Mouse (Mus musculus): ENCODE results near the gene Plppr1. TPM values are rescaled to one million over a fixed set of nuclear protein-coding genes. Genes with fewer than 3 reads are reported as not detected.

The Plppr1 gene
- polyA plus RNA-seq, 1 experiment from 2014 or later: 76.7 TPM

DNA sequence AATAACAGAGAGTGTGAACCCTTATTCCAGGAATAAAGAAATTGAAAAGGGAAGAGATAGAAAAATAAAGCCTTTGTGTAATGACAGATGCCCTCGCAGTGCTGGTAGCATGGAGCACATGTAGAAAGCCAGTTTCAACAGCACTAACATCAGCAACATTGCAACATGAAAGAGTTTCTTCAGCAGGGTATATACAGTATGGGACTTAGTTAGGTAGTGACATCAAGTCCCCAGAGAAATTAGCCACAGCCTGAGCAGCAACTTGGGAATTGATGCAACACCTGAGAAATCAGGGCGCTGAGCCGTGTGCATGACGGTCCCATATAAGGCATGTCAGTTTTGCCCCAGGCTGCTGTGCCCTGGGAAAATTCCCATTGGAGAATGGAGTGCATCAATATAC is 179.0 kb downstream of the Plppr1 start:
- WGBS: 88% methylated on average over 4 of the region's 4 CpGs
- DNase-seq (ENCODE audit: low spot score): no peak

DNA sequence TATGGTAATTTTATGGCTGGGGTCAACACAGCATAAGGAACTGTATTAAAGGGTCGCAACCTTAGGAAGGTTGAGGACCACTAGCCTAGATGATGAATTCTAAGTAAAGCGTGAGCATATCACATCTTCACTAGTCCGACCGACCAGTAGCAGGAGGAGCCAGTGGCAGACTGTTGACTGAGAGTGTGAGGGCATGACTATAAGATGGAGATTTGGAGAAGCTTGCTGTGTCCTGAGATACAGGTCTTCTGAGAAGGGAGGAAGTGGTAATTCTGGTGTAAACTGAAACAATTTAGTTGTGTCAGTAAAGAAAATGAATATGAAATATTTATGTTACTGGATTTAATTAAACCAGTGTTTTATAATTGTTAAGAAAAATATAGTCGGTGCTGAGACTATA is 180.4 kb downstream of the Plppr1 start:
- no peaks in the 10 kb centered on the region for H3K36me3 ChIP-seq (replicated peaks; ENCODE audit: control insufficient read depth, insufficient read depth)
- H3K9ac ChIP-seq: no peak overlapping the region
- no peak for ATAC-seq (ENCODE audit: low FRiP score)
- 0 out of 2 replicates have a peak, but pooled peaks cover under 1% of the 10 kb centered on the region for H3K4me1 ChIP-seq (replicated peaks; ENCODE audit: control insufficient read depth, insufficient read depth, low read length)
- no peak for DNase-seq (ENCODE audit: low spot score)
- 92% methylated on average over 5 of the region's 5 CpGs for WGBS
- H3K4me2 ChIP-seq (replicated peaks): no peak overlapping the region
- H3K27me3 ChIP-seq (ENCODE audit: control insufficient read depth, insufficient read depth, low read length): no peaks in the 10 kb centered on the region
- no peaks in the 10 kb centered on the region for H3K9me3 ChIP-seq (ENCODE audit: control insufficient read depth, low read length)
- no peak overlapping the region for H3K27ac ChIP-seq
- H3K4me3 ChIP-seq (replicated peaks; ENCODE audit: low read length): no peak overlapping the region

More for the DNA sequence above, 179.0 kb downstream of the Plppr1 start:
- no peak for ATAC-seq (ENCODE audit: low FRiP score)
- Histone ChIP-seq H3K27ac (no peak overlapping the region), H3K36me3 (replicated peaks; ENCODE audit: control insufficient read depth, insufficient read depth) (no peaks in the 10 kb centered on the region), H3K4me3 (replicated peaks; ENCODE audit: low read length) (no peak overlapping the region), H3K9ac (no peak overlapping the region), H3K9me3 (ENCODE audit: control insufficient read depth, low read length) (no peaks in the 10 kb centered on the region), H3K4me2 (replicated peaks) (no peak overlapping the region), H3K27me3 (ENCODE audit: control insufficient read depth, insufficient read depth, low read length) (no peaks in the 10 kb centered on the region), H3K4me1 (replicated peaks; ENCODE audit: control insufficient read depth, insufficient read depth, low read length) (peaks cover 2% of the 10 kb centered on the region)

DNA sequence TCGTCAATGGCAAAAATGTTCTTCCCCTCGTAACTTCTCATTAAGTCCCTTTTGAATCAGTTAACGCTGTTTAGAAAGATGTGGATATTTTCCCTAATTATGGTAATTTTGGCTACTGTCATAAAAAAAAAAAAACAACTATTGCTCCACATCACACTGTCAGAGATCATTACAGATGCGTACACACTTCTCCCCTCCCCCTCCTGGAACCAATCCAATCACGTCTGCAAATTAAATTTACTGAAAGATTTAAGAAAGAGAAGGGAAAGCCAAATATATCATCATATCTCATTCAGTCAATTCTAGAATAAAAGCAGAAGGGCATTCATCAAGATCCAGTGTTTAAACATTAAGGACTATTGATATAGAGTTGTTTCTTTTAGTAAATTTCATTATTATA is 185.7 kb downstream of the Plppr1 start:
- ATAC-seq (ENCODE audit: low FRiP score) (no peak), DNase-seq (ENCODE audit: low spot score) (peak; percentile 35)
- no peak overlapping the region for H3K4me3 ChIP-seq (replicated peaks; ENCODE audit: low read length)
- H3K36me3 ChIP-seq (replicated peaks; ENCODE audit: control insufficient read depth, insufficient read depth): no peaks in the 10 kb centered on the region
- H3K4me2 ChIP-seq (replicated peaks): no peak overlapping the region
- no peak overlapping the region; the same call in 1 of the 2 replicates for H3K27ac ChIP-seq
- H3K27me3 ChIP-seq (ENCODE audit: control insufficient read depth, insufficient read depth, low read length): no peaks in the 10 kb centered on the region
- no peaks in the 10 kb centered on the region for H3K9me3 ChIP-seq (ENCODE audit: control insufficient read depth, low read length)
- no peak overlapping the region for H3K9ac ChIP-seq
- WGBS: 44% methylated on average over 5 of the region's 5 CpGs
- 0 out of 2 replicates have a peak, but pooled peaks cover 4% of the 10 kb centered on the region for H3K4me1 ChIP-seq (replicated peaks; ENCODE audit: control insufficient read depth, insufficient read depth, low read length)

DNA sequence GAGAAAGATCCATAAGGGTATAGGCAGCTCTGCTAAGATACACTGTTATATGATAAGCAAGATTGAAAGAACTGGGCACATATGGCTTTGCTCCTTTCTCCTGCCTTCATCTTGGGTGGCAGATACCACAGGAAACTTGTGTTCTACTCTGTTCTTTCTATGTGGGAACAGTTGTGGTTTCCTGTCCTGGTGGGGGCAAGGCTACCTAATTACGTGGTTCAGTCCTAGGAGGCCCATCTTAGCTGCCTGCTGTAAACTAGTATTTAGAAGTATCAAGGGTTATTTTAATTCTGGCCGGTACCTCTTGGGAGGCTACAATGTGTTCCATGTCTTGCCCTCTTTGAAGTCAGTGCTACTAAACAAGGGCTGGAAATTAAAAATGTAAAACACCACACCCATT is 186.2 kb downstream of the Plppr1 start:
- ATAC-seq (ENCODE audit: low FRiP score) (no peak), DNase-seq (ENCODE audit: low spot score) (no peak)
- 0 out of 2 replicates have a peak, but pooled peaks cover 4% of the 10 kb centered on the region for H3K4me1 ChIP-seq (replicated peaks; ENCODE audit: control insufficient read depth, insufficient read depth, low read length)
- no peaks in the 10 kb centered on the region for H3K36me3 ChIP-seq (replicated peaks; ENCODE audit: control insufficient read depth, insufficient read depth)
- H3K27me3 ChIP-seq (ENCODE audit: control insufficient read depth, insufficient read depth, low read length): no peaks in the 10 kb centered on the region
- no peaks in the 10 kb centered on the region for H3K9me3 ChIP-seq (ENCODE audit: control insufficient read depth, low read length)
- H3K4me2 ChIP-seq (replicated peaks): no peak overlapping the region
- no peak overlapping the region for H3K9ac ChIP-seq
- 80% methylated on average over 2 of the region's 2 CpGs for WGBS
- H3K4me3 ChIP-seq (replicated peaks; ENCODE audit: low read length): no peak overlapping the region
- H3K27ac ChIP-seq: peak overlapping the region; percentile 23; the same call in 1 of the 2 replicates

DNA sequence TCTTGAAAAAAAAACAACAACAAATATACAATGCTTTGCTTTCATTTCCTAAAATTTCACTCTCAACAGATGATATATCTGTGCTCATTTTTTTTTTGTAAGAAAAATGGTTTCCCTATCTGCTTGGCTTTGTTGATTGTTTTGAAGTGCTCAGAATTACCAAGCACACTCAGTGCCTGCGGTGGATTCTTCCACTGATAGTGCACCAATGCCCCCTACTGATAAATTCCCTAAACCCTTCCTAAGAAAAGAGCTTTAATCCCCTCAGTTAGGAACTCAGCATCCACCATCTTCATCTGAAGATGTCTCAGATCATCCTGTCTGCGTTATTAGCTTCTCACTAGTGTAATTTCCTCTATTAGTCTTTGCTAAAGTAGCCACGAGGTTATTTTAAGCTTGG is 192.2 kb downstream of the Plppr1 start:
- ATAC-seq (ENCODE audit: low FRiP score) (no peak), DNase-seq (ENCODE audit: low spot score) (peak; percentile 71)
- Histone ChIP-seq H3K4me2 (replicated peaks) (no peak overlapping the region), H3K4me3 (replicated peaks; ENCODE audit: low read length) (no peak overlapping the region), H3K9ac (no peak overlapping the region), H3K27ac (0 out of 2 replicates have a peak overlapping the region, but pooled peaks have one; percentile 4), H3K36me3 (replicated peaks; ENCODE audit: control insufficient read depth, insufficient read depth) (no peaks in the 10 kb centered on the region), H3K9me3 (ENCODE audit: control insufficient read depth, low read length) (no peaks in the 10 kb centered on the region), H3K27me3 (ENCODE audit: control insufficient read depth, insufficient read depth, low read length) (no peaks in the 10 kb centered on the region), H3K4me1 (replicated peaks; ENCODE audit: control insufficient read depth, insufficient read depth, low read length) (0 out of 2 replicates have a peak, but pooled peaks cover 4% of the 10 kb centered on the region)
- WGBS: 20% methylated on average over 3 of the region's 3 CpGs

DNA sequence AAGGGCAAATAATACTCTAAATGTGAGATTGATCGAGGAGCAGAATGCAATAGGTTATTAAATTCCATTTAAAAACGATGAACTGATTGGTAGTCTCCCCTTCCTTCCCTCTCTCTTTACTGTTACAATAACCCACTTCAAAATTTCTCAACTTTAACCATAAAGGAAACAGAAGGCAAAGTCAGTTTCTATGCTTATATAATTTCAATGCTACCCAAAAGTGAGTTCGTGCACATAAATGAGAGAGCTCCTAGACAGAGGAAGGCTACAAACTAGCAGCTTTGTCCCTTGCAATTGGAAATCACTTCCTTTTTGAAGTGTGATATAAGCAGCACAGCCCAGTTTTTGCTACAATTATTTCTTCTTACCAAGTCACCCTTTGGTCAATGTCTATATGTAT is 193.1 kb downstream of the Plppr1 start:
- Histone ChIP-seq H3K27me3 (ENCODE audit: control insufficient read depth, insufficient read depth, low read length) (no peaks in the 10 kb centered on the region), H3K4me3 (replicated peaks; ENCODE audit: low read length) (no peak overlapping the region), H3K4me1 (replicated peaks; ENCODE audit: control insufficient read depth, insufficient read depth, low read length) (0 out of 2 replicates have a peak, but pooled peaks cover 4% of the 10 kb centered on the region), H3K4me2 (replicated peaks) (no peak overlapping the region), H3K9ac (no peak overlapping the region), H3K27ac (no peak overlapping the region), H3K9me3 (ENCODE audit: control insufficient read depth, low read length) (no peaks in the 10 kb centered on the region), H3K36me3 (replicated peaks; ENCODE audit: control insufficient read depth, insufficient read depth) (no peaks in the 10 kb centered on the region)
- ATAC-seq (ENCODE audit: low FRiP score) (no peak), DNase-seq (ENCODE audit: low spot score) (no peak)
- 94% methylated on average over 3 of the region's 3 CpGs for WGBS

DNA sequence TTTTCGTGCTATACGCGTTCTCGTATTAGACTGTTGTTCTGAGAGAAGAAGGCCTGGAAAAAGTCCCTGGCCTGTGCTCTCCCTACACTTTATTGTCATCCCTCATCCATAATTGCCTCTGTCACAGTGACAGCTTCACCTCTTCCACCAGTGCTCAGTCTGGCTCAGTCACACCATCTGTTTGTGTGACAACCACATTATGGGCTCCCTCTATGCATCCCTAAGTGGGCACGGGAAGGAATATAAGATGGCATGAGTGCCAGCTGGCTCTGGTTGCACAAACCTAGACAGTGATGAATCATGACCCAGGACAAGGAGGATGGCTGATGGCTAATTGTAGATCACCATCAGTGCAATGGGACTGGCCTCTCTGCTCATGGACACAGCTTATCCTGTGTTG is 219.4 kb downstream of the Plppr1 start:
- peak; percentile 34 for DNase-seq (ENCODE audit: low spot score)
- no peak overlapping the region for H3K4me3 ChIP-seq (replicated peaks; ENCODE audit: low read length)
- WGBS: 60% methylated on average over 5 of the region's 5 CpGs

DNA sequence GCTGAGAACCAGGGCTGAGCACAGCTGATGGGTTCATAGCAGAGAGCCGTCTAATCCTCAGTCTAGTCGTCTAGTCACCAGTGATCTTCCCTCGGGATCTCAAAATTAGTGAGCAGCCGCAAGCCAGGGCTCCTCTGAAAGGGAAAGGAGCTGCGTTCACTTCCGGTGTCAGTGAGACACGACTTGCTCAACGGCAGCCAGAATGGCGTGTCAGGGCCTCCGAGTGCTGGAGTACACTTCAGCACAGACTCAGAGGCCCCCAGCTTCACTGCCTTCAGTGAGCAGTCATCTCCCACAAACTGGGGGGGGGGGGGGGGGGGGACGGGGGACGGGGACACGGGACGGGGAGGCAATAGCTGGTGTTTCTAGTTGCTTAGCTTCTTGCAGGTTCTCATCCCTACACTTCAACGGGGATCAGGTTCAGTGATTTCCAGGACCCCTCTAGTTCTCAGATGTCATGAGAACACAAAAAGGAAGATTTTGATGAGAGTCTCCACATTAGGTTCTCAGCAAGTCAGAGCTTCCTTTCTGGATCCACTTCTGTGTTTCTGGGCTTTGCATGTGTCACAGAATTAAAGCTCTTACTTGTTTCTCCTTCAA is 225.7 kb downstream of the Plppr1 start:
- DNase-seq (ENCODE audit: low spot score) (no peak), ATAC-seq (ENCODE audit: low FRiP score) (no peak)
- Histone ChIP-seq H3K4me2 (replicated peaks) (no peak overlapping the region), H3K36me3 (replicated peaks; ENCODE audit: control insufficient read depth, insufficient read depth) (no peaks in the 10 kb centered on the region), H3K27me3 (ENCODE audit: control insufficient read depth, insufficient read depth, low read length) (no peaks in the 10 kb centered on the region), H3K9ac (no peak overlapping the region), H3K4me1 (replicated peaks; ENCODE audit: control insufficient read depth, insufficient read depth, low read length) (peaks cover 15% of the 10 kb centered on the region; the same call in 1 of the 2 replicates), H3K9me3 (ENCODE audit: control insufficient read depth, low read length) (no peaks in the 10 kb centered on the region), H3K4me3 (replicated peaks; ENCODE audit: low read length) (no peak overlapping the region), H3K27ac (0 out of 2 replicates have a peak overlapping the region, but pooled peaks have one; percentile 76)
- WGBS: 74% methylated on average over 14 of the region's 15 CpGs

More for the DNA sequence above, 219.4 kb downstream of the Plppr1 start:
- H3K9ac ChIP-seq: no peak overlapping the region
- H3K27ac ChIP-seq: 0 out of 2 replicates have a peak overlapping the region, but pooled peaks have one; percentile 4
- H3K4me1 ChIP-seq (replicated peaks; ENCODE audit: control insufficient read depth, insufficient read depth, low read length): no peaks in the 10 kb centered on the region
- H3K4me2 ChIP-seq (replicated peaks): no peak overlapping the region
- H3K9me3 ChIP-seq (ENCODE audit: control insufficient read depth, low read length): no peaks in the 10 kb centered on the region
- no peaks in the 10 kb centered on the region for H3K27me3 ChIP-seq (ENCODE audit: control insufficient read depth, insufficient read depth, low read length)
- peak; percentile 90 for ATAC-seq (ENCODE audit: low FRiP score)
- H3K36me3 ChIP-seq (replicated peaks; ENCODE audit: control insufficient read depth, insufficient read depth): no peaks in the 10 kb centered on the region

DNA sequence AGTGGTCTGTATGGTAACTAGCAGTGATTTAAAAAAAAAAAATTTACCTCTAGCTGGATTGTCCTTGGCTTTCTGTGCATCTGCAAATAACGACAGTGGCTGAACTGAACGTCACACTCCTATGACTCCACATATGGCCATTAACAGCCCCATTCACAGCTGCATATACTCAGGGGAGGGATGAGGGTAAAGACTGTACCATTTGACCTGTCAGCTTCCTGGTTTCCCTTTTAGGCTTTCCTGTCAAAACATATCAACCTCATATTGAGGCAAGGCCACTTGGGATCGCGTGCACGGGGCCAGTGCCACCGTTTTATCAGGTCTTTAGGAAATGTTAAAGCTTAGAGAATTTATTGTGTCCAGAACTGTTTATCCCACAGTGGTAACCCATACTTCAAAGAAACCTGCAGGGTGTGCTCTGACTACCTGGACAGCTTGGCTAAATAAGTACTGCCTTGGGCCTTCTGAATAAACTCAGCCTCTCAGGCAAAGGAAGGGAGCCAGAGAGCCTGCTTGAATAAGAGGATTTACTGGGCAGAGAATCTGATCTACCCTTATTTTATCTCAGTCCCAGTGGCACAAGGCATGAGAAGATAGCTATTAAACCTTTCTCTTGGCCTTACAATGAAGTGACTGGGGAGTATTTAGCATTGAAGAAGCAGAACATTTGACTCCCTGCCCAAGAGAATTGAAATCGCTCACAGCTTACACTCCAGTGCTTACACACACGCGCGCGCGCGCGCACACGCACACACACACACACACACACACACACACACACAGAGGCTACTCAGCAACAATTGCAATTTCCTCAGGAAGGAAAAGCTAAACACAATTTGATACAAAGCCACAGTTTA is 226.5 kb downstream of the Plppr1 start:
- peaks cover 15% of the 10 kb centered on the region; the same call in 1 of the 2 replicates for H3K4me1 ChIP-seq (replicated peaks; ENCODE audit: control insufficient read depth, insufficient read depth, low read length)
- no peak overlapping the region for H3K4me3 ChIP-seq (replicated peaks; ENCODE audit: low read length)
- no peaks in the 10 kb centered on the region for H3K36me3 ChIP-seq (replicated peaks; ENCODE audit: control insufficient read depth, insufficient read depth)
- H3K9me3 ChIP-seq (ENCODE audit: control insufficient read depth, low read length): no peaks in the 10 kb centered on the region
- ATAC-seq (ENCODE audit: low FRiP score) (peak; percentile 68; the same call in 1 of the 2 replicates), DNase-seq (ENCODE audit: low spot score) (peak; percentile 56)
- H3K4me2 ChIP-seq (replicated peaks): peak overlapping the region; percentile 13; the same call in 1 of the 2 replicates
- peak overlapping the region; percentile 76 for H3K27ac ChIP-seq
- H3K27me3 ChIP-seq (ENCODE audit: control insufficient read depth, insufficient read depth, low read length): no peaks in the 10 kb centered on the region
- WGBS: 54% methylated on average over 15 of the region's 15 CpGs
- H3K9ac ChIP-seq: no peak overlapping the region
